Mouse (Mus musculus): Measurements from ENCODE around the gene Vkorc1. TPM values are rescaled to one million over a fixed set of nuclear protein-coding genes. Genes with fewer than 3 reads are reported as not detected.

The Vkorc1 gene
- polyA plus RNA-seq (2012; rRNA removed) = 72.4 and 102 TPM in 2 replicates

GRCm38 (mm10) chr7:127895442-127895841, at the start of gene Vkorc1, which contains the start of gene Gm21974:
TSS of gene Vkorc1 (minus strand) at chr7:127895617.
TSS of gene Gm21974 (minus strand) at chr7:127895454.

GRCm38 (mm10) chr7:127929923-127930322, 34.5 kb upstream of the Vkorc1 start, which contains the start of gene Prss8:
TSS of gene Prss8 (minus strand) at chr7:127930104.

GRCm38 (mm10) chr7:127912190-127912871, 16.9 kb upstream of the Vkorc1 start, which contains the start of gene Kat8:
TSS of gene Kat8 (plus strand) at chr7:127912516.

GRCm38 (mm10) chr7:127903971-127904796, 8.8 kb upstream of the Vkorc1 start, which contains the start of gene Bckdk:
TSS of gene Bckdk (plus strand) at chr7:127904082.

DNA sequence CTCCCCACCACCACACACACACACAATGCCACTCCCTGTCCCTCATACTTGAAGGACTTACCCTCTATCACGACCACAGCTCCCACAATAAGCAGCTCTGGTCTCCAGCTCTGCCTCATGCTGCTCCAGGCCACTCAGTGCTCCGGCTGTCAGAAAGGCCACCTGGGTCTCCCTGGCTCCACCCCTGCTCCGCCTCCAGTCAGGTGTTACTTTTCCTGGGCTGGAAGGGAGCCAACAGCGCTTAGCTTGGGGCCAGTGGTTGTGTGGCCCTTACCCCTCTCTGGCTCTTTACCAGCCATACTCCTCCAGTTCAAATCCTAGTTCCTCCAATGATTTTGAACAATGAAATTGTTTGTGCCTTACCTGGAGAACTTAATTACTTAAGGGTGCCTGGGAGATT, 4.6 kb downstream of the Vkorc1 start, which contains the start of gene Prss53:
TSS of gene Prss53 (minus strand) at position 173 of the 400 bp plus-strand sequence.

GRCm38 (mm10) chr7:127876467-127877348, 18.7 kb downstream of the Vkorc1 start, which contains the start of gene Zfp668:
TSS of gene Zfp668 (minus strand) at chr7:127876828.

GRCm38 (mm10) chr7:127876041-127876466, 19.4 kb downstream of the Vkorc1 start, which contains the start of gene Zfp646:
TSS of gene Zfp646 (plus strand) at chr7:127876221.

Other genes starting within 250 kb of the Vkorc1 start
- gene Bcl7c, start 186.7 kb downstream of the Vkorc1 start, polyA plus RNA-seq (2012; rRNA removed) = 20.6 and 22.6 TPM in 2 replicates
- 20.2 and 35.6 TPM in 2 replicates for gene Ctf1, start 182.9 kb downstream of the Vkorc1 start, polyA plus RNA-seq (2012; rRNA removed)
- not detected in 2 replicates for gene Ctf2, start 163.5 kb downstream of the Vkorc1 start, polyA plus RNA-seq (2012; rRNA removed)
- 22.9 and 30.3 TPM in 2 replicates for gene Fbxl19, start 151.1 kb downstream of the Vkorc1 start, polyA plus RNA-seq (2012; rRNA removed)
- gene Orai3, start 125.8 kb downstream of the Vkorc1 start, polyA plus RNA-seq (2012; rRNA removed) = 20.9 and 23.7 TPM in 2 replicates
- gene Setd1a, start 118.9 kb downstream of the Vkorc1 start, polyA plus RNA-seq (2012; rRNA removed) = 4.1 and 4.5 TPM in 2 replicates
- not detected in 2 replicates for gene Gm49388, start 110.0 kb downstream of the Vkorc1 start, polyA plus RNA-seq (2012; rRNA removed)
- gene Hsd3b7, start 95.0 kb downstream of the Vkorc1 start, polyA plus RNA-seq (2012; rRNA removed) = 21.9 and 24.6 TPM in 2 replicates
- gene Stx4a, start 71.3 kb downstream of the Vkorc1 start, polyA plus RNA-seq (2012; rRNA removed) = 26.6 and 29.8 TPM in 2 replicates
- gene Stx1b, start 71.1 kb downstream of the Vkorc1 start, polyA plus RNA-seq (2012; rRNA removed) = 2.1 and 2.7 TPM in 2 replicates
- gene Zfp646, start 19.4 kb downstream of the Vkorc1 start, polyA plus RNA-seq (2012; rRNA removed) = 5.6 and 6.4 TPM in 2 replicates
- 3.4 TPM in 2 replicates for gene Zfp668, start 18.8 kb downstream of the Vkorc1 start, polyA plus RNA-seq (2012; rRNA removed)
- gene Prss53, start 4.6 kb downstream of the Vkorc1 start, polyA plus RNA-seq (2012; rRNA removed) = 2.9 and 3.2 TPM in 2 replicates
- gene Gm21974, start 163 bp downstream of the Vkorc1 start, polyA plus RNA-seq (2012; rRNA removed) = not detected in 2 replicates
- 75.1 and 76.5 TPM in 2 replicates for gene Bckdk, start 8.5 kb upstream of the Vkorc1 start, polyA plus RNA-seq (2012; rRNA removed)
- 4.1 and 4.7 TPM in 2 replicates for gene Kat8, start 16.9 kb upstream of the Vkorc1 start, polyA plus RNA-seq (2012; rRNA removed)
- 112 and 116 TPM in 2 replicates for gene Prss8, start 34.5 kb upstream of the Vkorc1 start, polyA plus RNA-seq (2012; rRNA removed)
- gene Prss36, start 51.1 kb upstream of the Vkorc1 start, polyA plus RNA-seq (2012; rRNA removed) = 10.6 and 11.3 TPM in 2 replicates
- gene Fus, start 71.8 kb upstream of the Vkorc1 start, polyA plus RNA-seq (2012; rRNA removed) = 67.4 and 92.5 TPM in 2 replicates
- 87.6 and 101 TPM in 2 replicates for gene Pycard, start 98.2 kb upstream of the Vkorc1 start, polyA plus RNA-seq (2012; rRNA removed)
- 4.5 and 4.9 TPM in 2 replicates for gene Trim72, start 108.3 kb upstream of the Vkorc1 start, polyA plus RNA-seq (2012; rRNA removed)
- 1.7 and 3.5 TPM in 2 replicates for gene Itgam, start 167.0 kb upstream of the Vkorc1 start, polyA plus RNA-seq (2012; rRNA removed)
- not detected in 2 replicates for gene Gm49368, start 167.1 kb upstream of the Vkorc1 start, polyA plus RNA-seq (2012; rRNA removed)
- 0.73 and 1.2 TPM in 2 replicates for gene Itgax, start 233.9 kb upstream of the Vkorc1 start, polyA plus RNA-seq (2012; rRNA removed)